Mouse (Mus musculus): Measurements from ENCODE around the gene Arhgap24.
"Not testable (repeated sequence)": the region's sequence is repeated elsewhere in the genome, so short reads cannot be mapped to it uniquely, and the experiment has no call there.

The Arhgap24 gene

GRCm38 (mm10) chr5:102926786-102927185 lies 445.6 kb downstream of the Arhgap24 start:
- TF ChIP-seq NANOG (IDR thresholded peaks at IDR 0.05; ENCODE audit: borderline replicate concordance, low read length) (no peak), POU5F1 (IDR thresholded peaks at IDR 0.05; ENCODE audit: borderline replicate concordance, low read length) (no peak), CTCF (conservative IDR thresholded peaks at IDR 0.05; ENCODE audit: low read length) (no peak)
- no peaks in the 10 kb centered on the region for H3K4me1 ChIP-seq (replicated peaks; ENCODE audit: low read depth, low read length)
- H3K27me3 ChIP-seq (ENCODE audit: insufficient read depth, low read length), result no peaks in the 10 kb centered on the region
- no peak overlapping the region for H3K4me3 ChIP-seq (replicated peaks; ENCODE audit: low read length)
- no peaks in the 10 kb centered on the region for H3K36me3 ChIP-seq (ENCODE audit: insufficient read depth, low read length)
- no peaks in the 10 kb centered on the region for H3K9me3 ChIP-seq (ENCODE audit: low read length)

GRCm38 (mm10) chr5:102930161-102930560 lies 449.0 kb downstream of the Arhgap24 start:
- TF ChIP-seq POU5F1 (IDR thresholded peaks at IDR 0.05; ENCODE audit: borderline replicate concordance, low read length), result no peak
- no peak for TF ChIP-seq CTCF (conservative IDR thresholded peaks at IDR 0.05; ENCODE audit: low read length)
- no peak for TF ChIP-seq NANOG (IDR thresholded peaks at IDR 0.05; ENCODE audit: borderline replicate concordance, low read length)
- H3K4me1 ChIP-seq (replicated peaks; ENCODE audit: low read depth, low read length), result no peaks in the 10 kb centered on the region
- H3K4me3 ChIP-seq (replicated peaks; ENCODE audit: low read length), result no peak overlapping the region
- no peaks in the 10 kb centered on the region for H3K27me3 ChIP-seq (ENCODE audit: insufficient read depth, low read length)
- H3K9me3 ChIP-seq (ENCODE audit: low read length), result peaks cover 4% of the 10 kb centered on the region
- no peaks in the 10 kb centered on the region for H3K36me3 ChIP-seq (ENCODE audit: insufficient read depth, low read length)

GRCm38 (mm10) chr5:102943864-102944630 lies 462.9 kb downstream of the Arhgap24 start:
- not testable (repeated sequence) for H3K9me3 ChIP-seq (ENCODE audit: low read length); H3K27me3 ChIP-seq (ENCODE audit: insufficient read depth, low read length); H3K4me1 ChIP-seq (replicated peaks; ENCODE audit: low read depth, low read length); H3K36me3 ChIP-seq (ENCODE audit: insufficient read depth, low read length); H3K4me3 ChIP-seq (replicated peaks; ENCODE audit: low read length)

- Histone ChIP-seq H3K9me3 (ENCODE audit: low read length) (no peaks in the 10 kb centered on the region), H3K4me3 (replicated peaks; ENCODE audit: low read length) (no peak overlapping the region), H3K36me3 (ENCODE audit: insufficient read depth, low read length) (no peaks in the 10 kb centered on the region), H3K27me3 (ENCODE audit: insufficient read depth, low read length) (no peaks in the 10 kb centered on the region), H3K4me1 (replicated peaks; ENCODE audit: low read depth, low read length) (no peaks in the 10 kb centered on the region)
- TF ChIP-seq NANOG (IDR thresholded peaks at IDR 0.05; ENCODE audit: borderline replicate concordance, low read length), result no peak
- TF ChIP-seq CTCF (conservative IDR thresholded peaks at IDR 0.05; ENCODE audit: low read length), result no peak
- no peak for TF ChIP-seq POU5F1 (IDR thresholded peaks at IDR 0.05; ENCODE audit: borderline replicate concordance, low read length)
Measured at GRCm38 (mm10) chr5:102946625-102947024, 465.4 kb downstream of the Arhgap24 start.

GRCm38 (mm10) chr5:102947061-102947711 lies 466.0 kb downstream of the Arhgap24 start:
- H3K4me3 ChIP-seq (replicated peaks; ENCODE audit: low read length), result no peak overlapping the region
- no peaks in the 10 kb centered on the region for H3K36me3 ChIP-seq (ENCODE audit: insufficient read depth, low read length)
- H3K27me3 ChIP-seq (ENCODE audit: insufficient read depth, low read length), result no peaks in the 10 kb centered on the region
- H3K4me1 ChIP-seq (replicated peaks; ENCODE audit: low read depth, low read length), result no peaks in the 10 kb centered on the region
- no peaks in the 10 kb centered on the region for H3K9me3 ChIP-seq (ENCODE audit: low read length)
- TF ChIP-seq CTCF (conservative IDR thresholded peaks at IDR 0.05; ENCODE audit: low read length) (no peak), POU5F1 (IDR thresholded peaks at IDR 0.05; ENCODE audit: borderline replicate concordance, low read length) (no peak), NANOG (IDR thresholded peaks at IDR 0.05; ENCODE audit: borderline replicate concordance, low read length) (no peak)

All from E14TG2a.4 (cell line).